Mouse (Mus musculus): Measurements from ENCODE around the gene Capzb. TPM values are rescaled to one million over a fixed set of nuclear protein-coding genes. Genes with fewer than 3 reads are reported as not detected.

Capzb gene
- polyA plus RNA-seq, 1 experiment from 2014 or later = 401 TPM

- DNase-seq (ENCODE audit: low spot score) (no peak), ATAC-seq (no peak)
- H3K36me3 ChIP-seq (ENCODE audit: insufficient read depth, low read length) = peaks cover 12% of the 10 kb centered on the region; the same call in 1 of the 2 replicates
- no peak overlapping the region for H3K27ac ChIP-seq (ENCODE audit: low read length)
- no peak overlapping the region for H3K9ac ChIP-seq (replicated peaks; ENCODE audit: low read depth)
- no peaks in the 10 kb centered on the region for H3K9me3 ChIP-seq (ENCODE audit: low read length)
- H3K4me3 ChIP-seq (ENCODE audit: low read depth, low read length) = no peak overlapping the region
- H3K27me3 ChIP-seq (replicated peaks; ENCODE audit: insufficient read depth, low read length) = no peaks in the 10 kb centered on the region
- H3K4me2 ChIP-seq (replicated peaks; ENCODE audit: low read depth, low read length) = no peak overlapping the region
- TF ChIP-seq EP300 (IDR thresholded peaks at IDR 0.05) (no peak), CTCF (IDR thresholded peaks at IDR 0.05) (no peak)
- H3K4me1 ChIP-seq (ENCODE audit: insufficient read depth, low read depth, low read length) = peaks cover 14% of the 10 kb centered on the region; the same call in 1 of the 2 replicates
- WGBS = 88% methylated on average over 7 of the region's 7 CpGs
Observed at GRCm38 (mm10) chr4:139235556-139235955, 42.9 kb downstream of the Capzb start.

GRCm38 (mm10) chr4:139238612-139239011 is 45.9 kb downstream of the Capzb start:
- no peaks in the 10 kb centered on the region for H3K9me3 ChIP-seq (ENCODE audit: low read length)
- WGBS = 76% methylated on average over 16 of the region's 16 CpGs
- H3K9ac ChIP-seq (replicated peaks; ENCODE audit: low read depth) = no peak overlapping the region
- no peak overlapping the region for H3K4me2 ChIP-seq (replicated peaks; ENCODE audit: low read depth, low read length)
- H3K4me1 ChIP-seq (ENCODE audit: insufficient read depth, low read depth, low read length) = no peaks in the 10 kb centered on the region
- TF ChIP-seq EP300 (IDR thresholded peaks at IDR 0.05) (no peak), CTCF (IDR thresholded peaks at IDR 0.05) (no peak)
- no peak for DNase-seq (ENCODE audit: low spot score)
- ATAC-seq = no peak; the same call in 1 of the 2 replicates
- peaks cover 18% of the 10 kb centered on the region; the same call in 1 of the 2 replicates for H3K36me3 ChIP-seq (ENCODE audit: insufficient read depth, low read length)
- no peaks in the 10 kb centered on the region for H3K27me3 ChIP-seq (replicated peaks; ENCODE audit: insufficient read depth, low read length)
- no peak overlapping the region for H3K27ac ChIP-seq (ENCODE audit: low read length)
- H3K4me3 ChIP-seq (ENCODE audit: low read depth, low read length) = no peak overlapping the region

GRCm38 (mm10) chr4:139240334-139240733 is 47.6 kb downstream of the Capzb start:
- DNase-seq (ENCODE audit: low spot score) (peak; percentile 41), ATAC-seq (no peak)
- H3K36me3 ChIP-seq (ENCODE audit: insufficient read depth, low read length) = peaks cover 18% of the 10 kb centered on the region; the same call in 1 of the 2 replicates
- H3K27ac ChIP-seq (ENCODE audit: low read length) = no peak overlapping the region
- no peak overlapping the region for H3K4me3 ChIP-seq (ENCODE audit: low read depth, low read length)
- TF ChIP-seq CTCF (IDR thresholded peaks at IDR 0.05) = peak; percentile 5; the same call in 1 of the 2 replicates
- TF ChIP-seq EP300 (IDR thresholded peaks at IDR 0.05) = no peak
- H3K4me2 ChIP-seq (replicated peaks; ENCODE audit: low read depth, low read length) = no peak overlapping the region
- H3K9me3 ChIP-seq (ENCODE audit: low read length) = no peaks in the 10 kb centered on the region
- 68% methylated on average over 6 of the region's 6 CpGs for WGBS
- no peak overlapping the region for H3K9ac ChIP-seq (replicated peaks; ENCODE audit: low read depth)
- H3K4me1 ChIP-seq (ENCODE audit: insufficient read depth, low read depth, low read length) = no peaks in the 10 kb centered on the region
- no peaks in the 10 kb centered on the region for H3K27me3 ChIP-seq (replicated peaks; ENCODE audit: insufficient read depth, low read length)

- DNase-seq (ENCODE audit: low spot score) = no peak
- no peaks in the 10 kb centered on the region for H3K27me3 ChIP-seq (replicated peaks; ENCODE audit: insufficient read depth, low read length)
- H3K36me3 ChIP-seq (ENCODE audit: insufficient read depth, low read length) = peaks cover 18% of the 10 kb centered on the region; the same call in 1 of the 2 replicates
- H3K4me3 ChIP-seq (ENCODE audit: low read depth, low read length) = no peak overlapping the region
- H3K4me1 ChIP-seq (ENCODE audit: insufficient read depth, low read depth, low read length) = no peaks in the 10 kb centered on the region
- no peak overlapping the region for H3K27ac ChIP-seq (ENCODE audit: low read length)
- H3K4me2 ChIP-seq (replicated peaks; ENCODE audit: low read depth, low read length) = no peak overlapping the region
- TF ChIP-seq EP300 (IDR thresholded peaks at IDR 0.05) = no peak
- TF ChIP-seq CTCF (IDR thresholded peaks at IDR 0.05) = no peak
- no peaks in the 10 kb centered on the region for H3K9me3 ChIP-seq (ENCODE audit: low read length)
- ATAC-seq = no peak
- WGBS = 79% methylated on average over 22 of the region's 22 CpGs
- H3K9ac ChIP-seq (replicated peaks; ENCODE audit: low read depth) = no peak overlapping the region
Observed at GRCm38 (mm10) chr4:139241678-139242606, 49.2 kb downstream of the Capzb start.

- no peak for DNase-seq (ENCODE audit: low spot score)
- Histone ChIP-seq H3K4me1 (ENCODE audit: insufficient read depth, low read depth, low read length) (no peaks in the 10 kb centered on the region; the same call in 1 of the 2 replicates), H3K27ac (ENCODE audit: low read length) (no peak overlapping the region), H3K9ac (replicated peaks; ENCODE audit: low read depth) (no peak overlapping the region), H3K4me2 (replicated peaks; ENCODE audit: low read depth, low read length) (no peak overlapping the region), H3K36me3 (ENCODE audit: insufficient read depth, low read length) (peaks cover 18% of the 10 kb centered on the region; the same call in 1 of the 2 replicates), H3K9me3 (ENCODE audit: low read length) (no peaks in the 10 kb centered on the region), H3K4me3 (ENCODE audit: low read depth, low read length) (no peak overlapping the region), H3K27me3 (replicated peaks; ENCODE audit: insufficient read depth, low read length) (no peaks in the 10 kb centered on the region)
- no peak for ATAC-seq
- 65% methylated on average over 7 of the region's 7 CpGs for WGBS
- no peak for TF ChIP-seq EP300 (IDR thresholded peaks at IDR 0.05)
- TF ChIP-seq CTCF (IDR thresholded peaks at IDR 0.05) = no peak
Observed at GRCm38 (mm10) chr4:139242607-139242955, 49.9 kb downstream of the Capzb start.

GRCm38 (mm10) chr4:139244176-139244575 is 51.5 kb downstream of the Capzb start:
- ATAC-seq = no peak
- no peak overlapping the region for H3K4me2 ChIP-seq (replicated peaks; ENCODE audit: low read depth, low read length)
- no peaks in the 10 kb centered on the region for H3K9me3 ChIP-seq (ENCODE audit: low read length)
- no peaks in the 10 kb centered on the region for H3K27me3 ChIP-seq (replicated peaks; ENCODE audit: insufficient read depth, low read length)
- no peak overlapping the region for H3K27ac ChIP-seq (ENCODE audit: low read length)
- H3K36me3 ChIP-seq (ENCODE audit: insufficient read depth, low read length) = peaks cover 14% of the 10 kb centered on the region; the same call in 1 of the 2 replicates
- no peak overlapping the region for H3K9ac ChIP-seq (replicated peaks; ENCODE audit: low read depth)
- H3K4me1 ChIP-seq (ENCODE audit: insufficient read depth, low read depth, low read length) = peaks cover 8% of the 10 kb centered on the region; the same call in 1 of the 2 replicates
- 89% methylated on average over 3 of the region's 3 CpGs for WGBS
- H3K4me3 ChIP-seq (ENCODE audit: low read depth, low read length) = no peak overlapping the region
- no peak for DNase-seq (ENCODE audit: low spot score)
- TF ChIP-seq EP300 (IDR thresholded peaks at IDR 0.05) (no peak), CTCF (IDR thresholded peaks at IDR 0.05) (no peak)

Measured in lung, postnatal 0 days (tissue).